Mouse (Mus musculus): Measurements from ENCODE around the gene Trp53i13.
A peak's percentile ranks its signal among the peaks of the same experiment; 100 is the strongest.

The Trp53i13 gene

GRCm38 (mm10) chr11:77492311-77492871 is 23.4 kb downstream of the Trp53i13 start:
- DNase-seq (ENCODE audit: low spot score in 2 of 2): no peak

DNA sequence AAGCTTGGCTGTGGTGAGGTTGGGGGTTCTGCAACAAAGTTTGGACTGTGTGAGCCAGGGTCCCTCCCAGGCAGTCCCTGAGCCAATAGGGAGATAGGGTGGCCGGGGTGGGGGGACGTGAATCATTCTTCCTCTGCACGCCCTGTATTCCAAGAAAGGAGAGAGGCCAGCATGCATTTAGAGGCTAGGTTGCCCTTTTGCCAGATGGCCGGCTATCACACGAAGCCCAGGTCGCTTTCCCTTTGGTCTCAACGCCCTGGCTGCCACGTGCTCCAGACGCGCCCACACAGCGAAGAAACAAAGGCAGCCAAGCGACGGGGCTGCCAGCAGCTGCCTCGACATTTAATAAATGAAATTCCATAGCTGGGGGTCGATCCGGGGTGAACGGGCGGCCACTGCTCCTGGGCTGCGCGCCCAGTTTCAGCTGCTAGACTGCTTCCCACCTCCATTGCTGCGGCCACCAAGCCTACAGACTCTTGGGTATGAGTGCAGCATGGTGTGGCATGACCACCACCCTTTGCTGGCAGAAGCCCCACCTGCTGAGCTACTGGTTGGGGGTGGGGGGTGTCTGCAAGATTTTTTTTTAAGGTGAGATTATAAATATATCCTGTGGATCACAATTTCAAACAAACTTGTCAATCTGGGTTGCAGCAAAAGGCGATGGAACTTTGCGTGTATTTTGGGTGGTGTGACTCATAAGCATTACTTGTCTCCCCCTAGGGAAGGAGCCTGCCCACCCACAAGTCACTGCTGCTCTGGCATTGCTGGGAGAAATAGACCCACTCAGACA is 24.1 kb downstream of the Trp53i13 start:
- peak; percentile 61 to 63 for DNase-seq (ENCODE audit: low spot score in 2 of 2)

DNA sequence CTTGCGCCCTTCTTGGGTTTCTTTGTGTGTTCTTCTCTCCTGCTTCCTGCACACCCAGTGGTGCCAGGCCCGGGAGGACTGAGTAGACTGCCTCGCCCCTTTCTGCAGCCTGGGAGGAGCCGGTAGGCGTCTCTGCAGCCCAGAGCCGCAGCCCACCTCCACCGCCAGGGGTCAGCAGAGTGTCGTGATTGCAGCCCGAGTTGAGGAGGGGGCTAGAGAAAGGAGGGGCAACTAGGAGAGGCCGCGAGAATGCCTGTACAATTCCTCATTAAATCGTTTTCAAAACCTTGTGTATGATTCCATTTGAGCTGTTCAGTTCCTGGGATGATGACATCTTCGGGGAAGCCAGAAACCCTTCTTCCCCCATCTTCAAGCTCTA is 24.7 kb downstream of the Trp53i13 start:
- DNase-seq (ENCODE audit: low spot score in 2 of 2): peak; percentile 77 to 87

DNA sequence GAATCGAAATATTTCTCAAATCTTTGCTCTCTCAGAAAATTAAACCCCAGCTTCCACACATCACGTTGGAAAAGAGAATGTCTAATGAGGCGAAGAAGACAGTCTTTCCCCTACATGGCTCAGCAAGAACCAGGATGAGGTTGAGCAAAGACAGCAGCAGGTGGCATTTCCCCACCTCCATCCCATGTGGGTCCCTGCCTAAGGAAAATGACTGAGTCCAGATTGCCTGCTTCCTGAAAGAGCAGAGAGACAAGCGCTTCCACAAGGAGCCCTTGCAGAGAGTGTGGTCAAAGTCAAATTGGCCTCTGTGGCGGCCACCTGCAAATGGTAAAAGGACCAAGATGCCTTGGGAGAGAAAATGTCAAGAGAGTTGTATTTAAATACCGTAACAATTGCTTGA is 25.3 kb downstream of the Trp53i13 start:
- no peak for DNase-seq (ENCODE audit: low spot score in 2 of 2)

DNA sequence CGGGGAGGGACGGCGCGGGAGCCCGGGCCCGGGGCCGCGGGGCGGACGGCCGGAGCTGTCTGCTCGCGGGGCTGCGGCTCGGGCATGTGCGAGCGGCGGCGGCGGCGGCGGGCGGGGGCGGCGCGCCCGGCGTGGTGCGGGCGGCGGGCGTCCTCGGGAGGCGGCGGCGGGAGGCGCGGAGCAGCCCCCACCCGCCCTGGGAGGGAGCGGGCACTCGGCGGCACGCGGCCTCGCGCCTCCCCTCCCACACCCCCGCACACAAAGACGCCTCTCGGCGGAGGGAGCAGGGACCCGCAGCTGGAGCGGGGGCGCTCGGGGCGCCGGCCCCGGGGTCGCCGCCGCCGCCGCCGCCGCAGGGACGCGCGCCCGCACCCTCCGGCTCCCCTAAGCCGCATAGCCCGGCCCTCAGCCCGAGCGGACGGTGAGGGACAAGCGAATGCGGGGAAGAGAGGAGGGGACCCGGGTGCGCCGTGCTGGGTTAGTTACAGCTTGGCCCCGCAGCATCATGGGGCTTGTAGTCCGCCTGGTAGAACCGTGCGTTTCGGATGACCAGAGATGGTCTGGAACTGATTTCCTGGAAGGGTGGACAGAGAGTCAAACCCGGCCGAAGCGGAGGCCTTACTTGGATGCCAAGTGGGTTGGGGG is 26.1 kb downstream of the Trp53i13 start, which contains the start of gene Ankrd13b:
Gene Ankrd13b (minus strand): TSS at position 88 of the 645 bp plus-strand sequence.
- peak; percentile 63 to 71 for DNase-seq (ENCODE audit: low spot score in 2 of 2)

- no peak for DNase-seq (ENCODE audit: low spot score in 2 of 2)
Observed at GRCm38 (mm10) chr11:77488771-77489581, 26.8 kb downstream of the Trp53i13 start.

DNA sequence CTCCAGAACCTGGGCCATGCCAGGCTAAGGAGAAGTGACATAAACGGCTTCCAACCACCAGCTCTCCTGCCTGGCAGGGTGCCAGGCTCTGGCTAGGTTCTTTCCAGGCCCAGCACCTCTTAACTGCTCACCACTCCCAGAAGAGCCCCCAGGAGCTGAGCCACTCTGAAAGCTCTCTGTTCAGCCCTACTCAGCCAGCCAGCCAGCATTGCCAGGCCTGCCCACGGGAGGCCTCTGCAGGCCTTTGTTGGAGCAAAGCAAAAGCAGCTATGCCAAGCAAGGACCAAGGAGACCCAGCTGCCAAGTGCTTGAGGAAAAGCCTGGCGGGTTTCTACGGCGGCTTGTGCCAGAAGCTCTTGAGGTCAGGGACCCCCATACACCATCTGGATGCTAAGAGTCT is 29.0 kb downstream of the Trp53i13 start:
- no peak for DNase-seq (ENCODE audit: low spot score in 2 of 2)

DNA sequence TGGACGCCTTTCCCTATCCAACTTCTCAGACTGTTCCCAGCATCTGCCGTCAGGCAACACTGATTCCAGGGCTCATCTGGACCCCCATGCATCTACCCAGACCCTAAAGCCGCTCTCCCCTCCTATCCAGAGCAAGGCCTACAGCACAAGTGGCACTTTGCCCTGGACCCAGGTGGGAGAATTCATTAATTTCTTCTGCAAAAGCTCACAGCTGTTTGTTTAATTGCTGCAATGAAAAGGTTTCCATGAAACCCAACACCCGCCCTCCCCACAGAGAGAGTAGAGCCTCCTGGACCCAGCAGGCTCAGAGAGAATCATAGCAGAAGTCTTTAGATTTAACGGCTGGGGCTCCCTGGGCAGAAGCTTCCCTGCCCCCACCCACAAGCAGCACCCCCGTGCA is 30.6 kb downstream of the Trp53i13 start:
- no peak for DNase-seq (ENCODE audit: low spot score in 2 of 2)

- no peak for DNase-seq (ENCODE audit: low spot score in 2 of 2)
Observed at GRCm38 (mm10) chr11:77483510-77484255, 32.1 kb downstream of the Trp53i13 start.

GRCm38 (mm10) chr11:77483043-77483442 is 32.7 kb downstream of the Trp53i13 start:
- no peak for DNase-seq (ENCODE audit: low spot score in 2 of 2)

GRCm38 (mm10) chr11:77476895-77477294 is 38.9 kb downstream of the Trp53i13 start:
- no peak for DNase-seq (ENCODE audit: low spot score in 2 of 2)

GRCm38 (mm10) chr11:77476216-77476615 is 39.6 kb downstream of the Trp53i13 start:
- no peak for DNase-seq (ENCODE audit: low spot score in 2 of 2)

DNA sequence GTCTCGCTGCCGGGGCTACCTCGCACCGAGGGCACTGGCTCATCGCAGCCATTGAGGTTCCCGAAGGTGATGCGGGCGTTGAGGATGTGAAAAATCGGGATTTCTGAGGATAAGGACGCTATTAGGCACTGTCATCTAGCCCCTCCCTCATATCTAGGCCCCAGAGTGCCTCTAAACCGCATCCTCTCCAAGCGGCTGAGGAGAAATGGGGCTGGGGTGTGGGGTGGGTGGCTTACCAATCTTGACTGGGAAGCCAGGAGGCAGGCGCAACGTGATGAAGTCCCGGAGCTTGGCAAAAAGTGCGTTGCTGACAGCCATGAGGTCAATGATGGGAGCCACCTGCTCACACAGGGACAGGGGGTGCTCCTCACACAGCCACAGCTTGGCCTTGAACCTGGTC is 43.0 kb downstream of the Trp53i13 start:
- DNase-seq (ENCODE audit: low spot score in 2 of 2): no peak

DNA sequence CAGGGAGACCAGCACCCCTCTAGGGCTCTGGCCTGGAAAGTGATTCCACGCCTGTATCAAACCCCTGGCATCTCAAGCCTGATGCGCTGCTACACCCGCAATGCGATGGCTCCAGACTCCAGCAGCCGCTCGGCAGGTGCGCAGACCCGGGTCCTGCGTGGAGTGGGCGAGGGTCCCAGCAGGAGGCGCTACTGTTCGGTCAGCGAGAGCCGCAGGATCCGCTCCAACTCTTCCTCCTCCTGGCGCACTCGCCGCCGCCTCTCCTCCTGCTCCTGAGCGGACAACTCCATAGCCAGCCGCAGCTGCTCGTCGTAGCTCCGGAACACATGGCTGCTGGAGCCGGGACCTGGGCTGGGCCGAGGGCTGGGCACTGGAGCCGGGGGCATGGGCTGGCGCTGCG is 44.4 kb downstream of the Trp53i13 start:
- no peak for DNase-seq (ENCODE audit: low spot score in 2 of 2)

GRCm38 (mm10) chr11:77468397-77468796 is 47.4 kb downstream of the Trp53i13 start:
- no peak for DNase-seq (ENCODE audit: low spot score in 2 of 2)

DNA sequence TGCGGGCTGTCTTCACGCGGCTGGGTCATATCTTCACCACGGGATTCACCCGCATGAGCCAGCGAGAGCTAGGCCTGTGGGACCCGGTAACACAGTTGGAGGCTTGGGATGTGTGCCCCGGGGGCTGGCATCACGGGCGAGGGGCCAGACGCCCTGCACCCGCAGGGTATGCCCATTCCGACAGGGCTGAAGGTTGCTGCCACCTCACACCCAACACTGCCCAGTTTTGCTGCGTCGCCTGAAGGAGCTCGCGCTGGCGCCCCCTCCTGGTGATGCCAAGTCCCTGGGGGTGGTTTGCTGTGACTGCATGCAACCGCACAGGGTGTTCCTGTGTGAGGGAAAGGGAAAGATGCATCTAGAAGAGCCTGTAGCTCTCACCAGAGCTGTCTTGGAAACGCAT is 48.0 kb downstream of the Trp53i13 start:
- peak; percentile 67 to 79 for DNase-seq (ENCODE audit: low spot score in 2 of 2)

GRCm38 (mm10) chr11:77467157-77467556 is 48.6 kb downstream of the Trp53i13 start:
- DNase-seq (ENCODE audit: low spot score in 2 of 2): peak; percentile 66 to 78

GRCm38 (mm10) chr11:77466544-77466943 is 49.2 kb downstream of the Trp53i13 start:
- no peak for DNase-seq (ENCODE audit: low spot score in 2 of 2)

DNA sequence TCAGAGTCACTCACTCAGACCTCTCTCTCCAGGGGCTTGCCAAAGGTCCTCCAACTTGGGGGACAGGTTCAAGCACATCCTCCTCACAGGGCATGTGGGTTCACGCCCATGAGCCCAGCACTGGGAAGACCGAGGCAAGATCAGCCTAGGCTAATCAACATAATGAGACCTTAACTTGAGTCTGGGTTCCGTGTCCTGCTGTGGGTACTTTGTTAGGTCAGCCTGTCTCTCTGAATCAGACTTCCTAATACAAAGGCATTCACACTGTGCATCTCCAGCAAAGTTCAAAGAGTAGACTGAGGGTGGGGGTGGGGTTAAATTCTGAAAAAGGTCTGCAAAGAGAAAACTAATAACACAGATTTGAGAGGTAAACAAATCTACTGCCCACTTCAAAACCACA is 50.7 kb downstream of the Trp53i13 start:
- DNase-seq (ENCODE audit: low spot score in 2 of 2): no peak

- peak in 1 of 2 experiments; percentile 60 for DNase-seq (ENCODE audit: low spot score in 2 of 2)
Observed at GRCm38 (mm10) chr11:77464684-77465083, 51.1 kb downstream of the Trp53i13 start.

DNA sequence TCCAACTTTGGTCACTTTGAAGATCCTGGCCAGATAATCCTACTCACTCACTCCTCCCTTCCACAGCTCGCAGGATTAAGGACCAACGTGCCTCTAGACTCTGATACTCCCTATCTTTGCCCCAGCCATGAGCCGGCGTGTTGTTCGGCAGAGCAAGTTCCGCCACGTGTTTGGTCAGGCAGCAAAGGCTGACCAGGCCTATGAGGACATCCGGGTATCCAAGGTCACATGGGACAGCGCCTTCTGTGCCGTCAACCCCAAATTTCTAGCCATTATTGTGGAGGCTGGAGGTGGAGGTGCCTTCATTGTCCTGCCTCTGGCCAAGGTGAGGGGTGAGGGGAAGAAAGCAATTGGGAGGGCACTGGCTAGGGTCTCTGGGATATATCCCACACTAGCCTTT is 52.0 kb downstream of the Trp53i13 start:
- no peak for DNase-seq (ENCODE audit: low spot score in 2 of 2)
